Mouse (Mus musculus): ENCODE results near the gene Chd9.

The Chd9 gene

DNA sequence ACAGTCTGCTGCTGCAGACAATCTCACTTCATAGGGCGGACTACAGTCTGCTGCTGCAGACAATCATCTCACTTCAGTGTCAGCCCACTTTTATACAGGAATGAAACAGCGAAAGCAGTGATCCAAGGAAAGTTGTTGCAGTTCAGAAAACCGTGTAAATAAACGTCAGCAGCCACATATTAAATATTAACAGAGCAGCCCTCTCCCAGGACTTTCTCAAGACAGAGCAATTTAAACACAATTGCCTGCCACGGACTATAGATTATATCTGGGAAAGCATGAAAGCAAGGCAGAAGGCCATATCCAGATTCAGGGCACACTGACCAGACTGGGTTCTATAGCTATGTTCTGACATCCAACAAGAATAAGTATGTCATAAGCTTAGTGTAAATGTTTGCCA lies 266.0 kb downstream of the Chd9 start:
- no peak for DNase-seq

DNA sequence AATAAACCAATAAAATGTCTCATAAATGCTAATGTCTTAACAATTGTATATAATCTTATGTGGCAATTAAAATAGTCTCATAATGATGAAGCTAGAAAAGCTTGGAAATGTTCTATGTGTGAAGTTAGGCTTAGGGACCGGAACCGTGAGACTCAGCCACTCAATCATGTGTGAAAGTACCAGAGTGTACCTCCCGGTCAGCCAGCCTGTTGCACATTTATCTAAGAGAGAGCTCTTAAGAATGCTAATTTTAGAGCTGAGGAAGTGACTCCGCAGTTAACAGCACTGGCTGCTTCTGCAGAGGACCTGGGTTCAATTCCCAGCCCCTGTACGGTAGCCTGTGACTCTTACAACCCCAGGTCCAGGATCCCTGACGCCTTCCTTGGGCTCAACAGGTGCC lies 270.0 kb downstream of the Chd9 start:
- no peak for DNase-seq

Data from heart, adult 11 months (tissue).